Mouse (Mus musculus) liver, adult 2 months (tissue): ENCODE data around the gene Plaa. TPM values are rescaled to one million over a fixed set of nuclear protein-coding genes. Genes with fewer than 3 reads are reported as not detected.
A peak's percentile ranks its signal among the peaks of the same experiment; 100 is the strongest.

ENCODE experiments used
- DNase-seq: peaks from one replicate; pipeline ENCODE4 v3.0.0-alpha.2; 2011; ENCODE audit warnings: low read depth, low spot score; ENCODE audit errors: extremely low read depth
- H3K27ac ChIP-seq: fragments of 200-500 bp; replicated peaks from 2 replicates; pipeline ENCODE4 v1.5.1; 2012; ENCODE audit warnings: low read depth, mild to moderate bottlenecking, control low read depth, inconsistent platforms, low read length; ENCODE audit not compliant: insufficient read depth
- H3K27me3 ChIP-seq: fragments of 200-500 bp; 2 replicates; pipeline ENCODE4 v1.6.1; 2012; ENCODE audit warnings: mild to moderate bottlenecking, moderate library complexity, low read length, inconsistent platforms; ENCODE audit not compliant: control insufficient read depth, insufficient read depth
- H3K36me3 ChIP-seq: fragments of 200-500 bp; 2 replicates; pipeline ENCODE4 v1.6.1; 2012; ENCODE audit warnings: low read length, inconsistent platforms; ENCODE audit not compliant: control insufficient read depth, insufficient read depth
- H3K4me1 ChIP-seq: fragments of 200-500 bp; 2 replicates; pipeline ENCODE4 v1.6.1; 2011; ENCODE audit warnings: low read length; ENCODE audit not compliant: control insufficient read depth, insufficient read depth
- H3K4me3 ChIP-seq: fragments of 200-500 bp; 2 replicates; pipeline ENCODE4 v1.5.1; 2011; ENCODE audit warnings: low read depth, mild to moderate bottlenecking, control low read depth, low read length, moderate library complexity; ENCODE audit not compliant: insufficient read depth
- H3K79me2 ChIP-seq: fragments of 200-500 bp; 2 replicates; pipeline ENCODE4 v1.6.1; 2012; ENCODE audit warnings: inconsistent platforms, mild to moderate bottlenecking, low read length, moderate library complexity; ENCODE audit not compliant: control insufficient read depth, insufficient read depth
- H3K9ac ChIP-seq: fragments of 200-500 bp; 2 replicates; pipeline ENCODE4 v1.6.1; 2012; ENCODE audit warnings: low read depth, mild to moderate bottlenecking, control low read depth, inconsistent platforms, low read length
- CTCF ChIP-seq: fragments of 200-500 bp; IDR thresholded peaks from 2 replicates; pipeline ENCODE4 v1.5.1; 2011; ENCODE audit warnings: low read depth, low read length, control low read depth
- POLR2A ChIP-seq: fragments of 200-500 bp; IDR thresholded peaks from 2 replicates; pipeline ENCODE4 v1.6.1; 2011; ENCODE audit warnings: low read length, control low read depth; ENCODE audit not compliant: insufficient read depth; ENCODE audit errors: extremely low read depth
- WGBS: fragments of 180-500 bp; shearing (Covaris S2); methylation state at CpG from one replicate; pipeline ENCODE4 v1.1.7; 2018; 5-methylcytosine and 5-hydroxymethylcytosine counted together
- polyA plus RNA-seq: library from polyadenylated mRNA; depleted of rRNA; stranded (reverse); fragments of >200 nt; gene quantifications from 2 replicates; pipeline ENCODE4 v1.2.3, GENCODE M21; 2012
- total RNA-seq: library from RNA; depleted of rRNA; stranded (reverse); fragments of >200 nt; gene quantifications from 2 replicates; pipeline ENCODE4 v1.2.3, GENCODE M21; 2014

The Plaa gene
- total and polyA plus RNA-seq, 2 experiments = 26.1 to 46.7 TPM

DNA sequence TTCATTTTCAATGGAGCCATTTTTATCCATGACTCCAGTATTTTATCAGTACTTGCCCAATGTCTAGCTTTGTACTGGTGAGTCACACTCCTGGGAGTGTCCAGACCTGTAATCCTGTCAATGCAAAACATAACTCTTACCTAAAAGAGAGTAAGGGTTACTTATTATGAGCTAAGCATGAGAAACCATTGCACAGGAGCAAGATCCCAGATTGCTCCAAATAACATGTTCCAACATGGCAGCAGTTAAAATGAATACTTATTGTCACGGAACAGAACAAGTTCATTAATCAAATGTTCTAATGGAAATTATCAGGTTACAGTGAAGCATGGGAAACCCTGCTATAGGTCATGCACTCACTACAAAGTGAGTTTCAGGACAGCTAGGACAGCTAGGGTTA, 42.7 kb downstream of the Plaa start:
- no peak for DNase-seq
- TF ChIP-seq POLR2A (no peak), CTCF (no peak)
- H3K4me3 ChIP-seq = no peak overlapping the region
- H3K27me3 ChIP-seq = no peaks in the 10 kb centered on the region
- H3K79me2 ChIP-seq = 0 out of 2 replicates have a peak, but pooled peaks cover 5% of the 10 kb centered on the region
- 88% methylated on average over 1 of the region's 1 CpGs for WGBS
- H3K36me3 ChIP-seq = no peaks in the 10 kb centered on the region
- peaks cover 14% of the 10 kb centered on the region; the same call in 1 of the 2 replicates for H3K4me1 ChIP-seq
- no peak overlapping the region for H3K9ac ChIP-seq
- no peak overlapping the region for H3K27ac ChIP-seq

- Histone ChIP-seq H3K27me3 (no peaks in the 10 kb centered on the region), H3K4me1 (peaks cover 18% of the 10 kb centered on the region; the same call in 1 of the 2 replicates), H3K4me3 (no peak overlapping the region), H3K79me2 (0 out of 2 replicates have a peak, but pooled peaks cover 5% of the 10 kb centered on the region), H3K27ac (no peak overlapping the region), H3K36me3 (no peaks in the 10 kb centered on the region), H3K9ac (no peak overlapping the region)
- DNase-seq = no peak
- no peak for TF ChIP-seq CTCF
- no peak for TF ChIP-seq POLR2A
- 53% methylated on average over 2 of the region's 2 CpGs for WGBS
Measured at GRCm38 (mm10) chr4:94559266-94559665, 43.8 kb downstream of the Plaa start.

GRCm38 (mm10) chr4:94557145-94557544, 45.9 kb downstream of the Plaa start:
- H3K9ac ChIP-seq = no peak overlapping the region

GRCm38 (mm10) chr4:94556265-94557054, 46.6 kb downstream of the Plaa start, which contains the start of the genes Gm10306 and Caap1:
Gene Gm10306 (plus strand): TSS chr4:94556546.
Gene Caap1 (minus strand): TSS chr4:94556796.
- Histone ChIP-seq H3K9ac (peak within 1 kb of the TSS; percentile 100), H3K4me3 (peak within 1 kb of the TSS; percentile 100), H3K27ac (peak within 1 kb of the TSS; percentile 80; the same call in 1 of the 2 replicates), H3K36me3 (no peaks in the 10 kb centered on the region), H3K27me3 (no peaks in the 10 kb centered on the region), H3K79me2 (peaks cover 7% of the 10 kb centered on the region; the same call in 1 of the 2 replicates), H3K4me1 (peaks cover 17% of the 10 kb centered on the region; the same call in 1 of the 2 replicates)
- WGBS = under 1% methylated on average over 83 of the region's 83 CpGs
- peak; percentile 89 for DNase-seq
- TF ChIP-seq POLR2A (peak; percentile 64; the same call in 1 of the 2 replicates), CTCF (no peak)

More at GRCm38 (mm10) chr4:94557145-94557544, 45.9 kb downstream of the Plaa start:
- no peak for TF ChIP-seq POLR2A
- no peak for TF ChIP-seq CTCF
- WGBS = 64% methylated on average over 7 of the region's 7 CpGs
- DNase-seq = no peak
- Histone ChIP-seq H3K4me1 (peaks cover 18% of the 10 kb centered on the region; the same call in 1 of the 2 replicates), H3K27ac (no peak overlapping the region), H3K27me3 (no peaks in the 10 kb centered on the region), H3K79me2 (peaks cover 7% of the 10 kb centered on the region; the same call in 1 of the 2 replicates), H3K4me3 (peak overlapping the region; percentile 100; the same call in 1 of the 2 replicates), H3K36me3 (no peaks in the 10 kb centered on the region)

- 91% methylated on average over 5 of the region's 5 CpGs for WGBS
- Histone ChIP-seq H3K4me1 (peaks cover 14% of the 10 kb centered on the region; the same call in 1 of the 2 replicates), H3K36me3 (peaks cover 2% of the 10 kb centered on the region; the same call in 1 of the 2 replicates), H3K79me2 (peaks cover 7% of the 10 kb centered on the region; the same call in 1 of the 2 replicates), H3K27me3 (no peaks in the 10 kb centered on the region), H3K4me3 (no peak overlapping the region), H3K9ac (no peak overlapping the region), H3K27ac (no peak overlapping the region)
- no peak for TF ChIP-seq POLR2A
- no peak for TF ChIP-seq CTCF
- no peak for DNase-seq
Measured at GRCm38 (mm10) chr4:94554955-94555494, 48.0 kb downstream of the Plaa start.
